Mouse (Mus musculus) spleen, adult 2 months (tissue): ENCODE data around the gene AU040320. TPM values are rescaled to one million over a fixed set of nuclear protein-coding genes. Genes with fewer than 3 reads are reported as not detected.

Experiments used
- DNase-seq, 2 experiments: peaks; one replicate each; pipeline versions ENCODE4 v3.0.0 to v3.0.0-alpha.2; 2012 to 2021; ENCODE audit warnings: low spot score in 2 of 2, low read depth in 1 of 2
- H3K27ac ChIP-seq: fragments of 200-500 bp; 2 replicates; pipeline ENCODE4 v1.5.1; 2012; ENCODE audit warnings: low read length, inconsistent platforms; ENCODE audit not compliant: insufficient read depth
- H3K27me3 ChIP-seq: fragments of 200-500 bp; 2 replicates; pipeline ENCODE4 v1.6.1; 2012; ENCODE audit warnings: mild to moderate bottlenecking, moderate library complexity, low read length, inconsistent platforms; ENCODE audit not compliant: control insufficient read depth, insufficient read depth
- H3K36me3 ChIP-seq: fragments of 200-500 bp; 2 replicates; pipeline ENCODE4 v1.6.1; 2012; ENCODE audit warnings: mild to moderate bottlenecking, low read length, inconsistent platforms; ENCODE audit not compliant: control insufficient read depth, insufficient read depth
- H3K4me1 ChIP-seq: fragments of 200-500 bp; 2 replicates; pipeline ENCODE4 v1.6.1; 2011; ENCODE audit warnings: inconsistent platforms; ENCODE audit not compliant: control insufficient read depth, insufficient read depth, insufficient read length
- H3K4me3 ChIP-seq: fragments of 200-500 bp; 2 replicates; pipeline ENCODE4 v1.5.1; 2011; ENCODE audit warnings: mild to moderate bottlenecking, inconsistent platforms; ENCODE audit not compliant: insufficient read depth, insufficient read length; ENCODE audit errors: extremely low read depth
- CTCF ChIP-seq: fragments of 200-500 bp; IDR thresholded peaks from 2 replicates; pipeline ENCODE4 v1.5.1; 2011; ENCODE audit warnings: mild to moderate bottlenecking, inconsistent platforms; ENCODE audit not compliant: insufficient read depth, insufficient read length, insufficient replicate concordance; ENCODE audit errors: extremely low read depth
- POLR2A ChIP-seq: fragments of 200-500 bp; IDR thresholded peaks from 2 replicates; pipeline ENCODE4 v1.6.1; 2011; ENCODE audit warnings: low read depth, low read length, inconsistent platforms
- WGBS: fragments of 180-500 bp; shearing (Covaris S2); methylation state at CpG from one replicate; pipeline ENCODE4 v1.1.7; 2018; 5-methylcytosine and 5-hydroxymethylcytosine counted together
- polyA plus RNA-seq: library from polyadenylated mRNA; depleted of rRNA; stranded (reverse); fragments of >200 nt; gene quantifications from 2 replicates; pipeline ENCODE4 v1.2.3, GENCODE M21; 2012

The AU040320 gene
- polyA plus RNA-seq, 1 experiment: 27.0 TPM

- no peak overlapping the region for H3K4me3 ChIP-seq
- no peak overlapping the region for H3K27ac ChIP-seq
- no peaks in the 10 kb centered on the region for H3K27me3 ChIP-seq
- no peak for DNase-seq
- peaks cover 20% of the 10 kb centered on the region for H3K36me3 ChIP-seq
- WGBS: 67% methylated on average over 2 of the region's 2 CpGs
- no peaks in the 10 kb centered on the region for H3K4me1 ChIP-seq
- no peak for TF ChIP-seq CTCF
- TF ChIP-seq POLR2A: no peak
Observed at GRCm38 (mm10) chr4:126742976-126743375, 10.4 kb upstream of the AU040320 start.

- 72% methylated on average over 11 of the region's 11 CpGs for WGBS
- Histone ChIP-seq H3K27ac (no peak overlapping the region), H3K4me1 (no peaks in the 10 kb centered on the region), H3K4me3 (no peak overlapping the region), H3K27me3 (no peaks in the 10 kb centered on the region), H3K36me3 (peaks cover 24% of the 10 kb centered on the region)
- TF ChIP-seq CTCF: no peak
- no peak for TF ChIP-seq POLR2A
- DNase-seq: no peak
Observed at GRCm38 (mm10) chr4:126743713-126744112, 9.6 kb upstream of the AU040320 start.

GRCm38 (mm10) chr4:126744831-126745230 is 8.5 kb upstream of the AU040320 start:
- DNase-seq: no peak
- 92% methylated on average over 14 of the region's 14 CpGs for WGBS
- peaks cover 27% of the 10 kb centered on the region for H3K36me3 ChIP-seq
- TF ChIP-seq CTCF: no peak
- no peak for TF ChIP-seq POLR2A
- H3K4me1 ChIP-seq: no peaks in the 10 kb centered on the region
- H3K27ac ChIP-seq: no peak overlapping the region
- no peak overlapping the region for H3K4me3 ChIP-seq
- no peaks in the 10 kb centered on the region for H3K27me3 ChIP-seq

GRCm38 (mm10) chr4:126745506-126746193 is 7.7 kb upstream of the AU040320 start:
- Histone ChIP-seq H3K27me3 (no peaks in the 10 kb centered on the region), H3K4me1 (no peaks in the 10 kb centered on the region), H3K36me3 (peaks cover 32% of the 10 kb centered on the region), H3K4me3 (no peak overlapping the region), H3K27ac (no peak overlapping the region)
- WGBS: 49% methylated on average over 13 of the region's 13 CpGs
- TF ChIP-seq POLR2A: no peak
- peak; percentile 45; the same call in 1 of the 2 replicates for TF ChIP-seq CTCF
- DNase-seq: peak in 1 of 2 experiments; percentile 50

- Histone ChIP-seq H3K4me3 (no peak overlapping the region), H3K36me3 (peaks cover 32% of the 10 kb centered on the region), H3K27me3 (no peaks in the 10 kb centered on the region), H3K4me1 (no peaks in the 10 kb centered on the region), H3K27ac (no peak overlapping the region)
- TF ChIP-seq POLR2A (no peak), CTCF (no peak)
- WGBS: 95% methylated on average over 10 of the region's 10 CpGs
- DNase-seq: no peak
Observed at GRCm38 (mm10) chr4:126746194-126746840, 7.0 kb upstream of the AU040320 start.

DNA sequence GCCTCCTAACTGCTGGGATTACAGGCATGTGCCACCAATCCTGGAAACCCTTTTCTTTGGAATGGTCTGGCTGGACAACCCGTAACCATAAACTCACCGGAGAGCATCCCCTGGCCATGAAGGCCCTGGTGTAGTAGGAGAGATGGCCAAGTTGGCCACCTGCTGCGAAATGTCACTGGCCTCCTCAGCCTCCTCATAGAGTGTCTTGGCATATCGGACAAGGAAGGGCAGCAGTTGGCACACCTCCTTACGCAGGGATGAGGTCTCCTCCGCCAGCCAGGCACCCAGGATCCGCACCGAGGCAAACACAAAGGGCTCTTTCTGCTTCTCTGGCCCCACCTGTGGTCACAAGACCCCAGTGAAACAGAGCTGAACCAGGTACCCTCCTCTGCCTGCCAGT is 5.0 kb upstream of the AU040320 start:
- Histone ChIP-seq H3K36me3 (peaks cover 32% of the 10 kb centered on the region), H3K4me3 (no peak overlapping the region), H3K27me3 (no peaks in the 10 kb centered on the region), H3K27ac (no peak overlapping the region), H3K4me1 (peaks cover 7% of the 10 kb centered on the region; the same call in 1 of the 2 replicates)
- DNase-seq: no peak
- TF ChIP-seq POLR2A (no peak), CTCF (no peak)
- WGBS: 94% methylated on average over 8 of the region's 8 CpGs

- WGBS: 91% methylated on average over 11 of the region's 11 CpGs
- H3K36me3 ChIP-seq: peaks cover 28% of the 10 kb centered on the region
- no peak overlapping the region for H3K27ac ChIP-seq
- H3K27me3 ChIP-seq: no peaks in the 10 kb centered on the region
- no peak for DNase-seq
- TF ChIP-seq POLR2A (no peak), CTCF (no peak)
- peaks cover 10% of the 10 kb centered on the region; the same call in 1 of the 2 replicates for H3K4me1 ChIP-seq
- H3K4me3 ChIP-seq: no peak overlapping the region
Observed at GRCm38 (mm10) chr4:126749553-126749952, 3.8 kb upstream of the AU040320 start.
